Mouse (Mus musculus) midbrain, embryonic 15.5 days (tissue): ENCODE results near the gene Sh3bgrl. TPM values are rescaled to one million over a fixed set of nuclear protein-coding genes. Genes with fewer than 3 reads are reported as not detected.

Experiments used
- ATAC-seq: fragments of 200-750 bp; cut with Nextera tagmentation; replicated peaks from 2 replicates; pipeline ENCODE4 v1.8.0; 2017; ENCODE audit warnings: moderate TSS enrichment
- H3K27ac ChIP-seq: fragments of 300-500 bp; sonication (generic); 2 replicates; pipeline ENCODE4 v1.5.1; 2015; ENCODE audit warnings: mild to moderate bottlenecking, inconsistent platforms
- H3K27me3 ChIP-seq: fragments of 300-500 bp; sonication (generic); replicated peaks from 2 replicates; pipeline ENCODE4 v1.6.1; 2015; ENCODE audit warnings: inconsistent platforms
- H3K36me3 ChIP-seq: fragments of 300-500 bp; sonication (generic); replicated peaks from 2 replicates; pipeline ENCODE4 v1.6.1; 2015; ENCODE audit warnings: inconsistent platforms
- H3K4me1 ChIP-seq: fragments of 300-500 bp; sonication (generic); 2 replicates; pipeline ENCODE4 v1.6.1; 2015; ENCODE audit warnings: inconsistent platforms
- H3K4me2 ChIP-seq: fragments of 300-500 bp; sonication (generic); 2 replicates; pipeline ENCODE4 v1.6.1; 2015; ENCODE audit warnings: inconsistent platforms, mild to moderate bottlenecking, moderate library complexity
- H3K4me3 ChIP-seq: fragments of 300-500 bp; sonication (generic); 2 replicates; pipeline ENCODE4 v1.5.1; 2015; ENCODE audit warnings: mild to moderate bottlenecking, inconsistent platforms
- H3K9ac ChIP-seq: fragments of 300-500 bp; sonication (generic); 2 replicates; pipeline ENCODE4 v1.6.1; 2015; ENCODE audit warnings: mild to moderate bottlenecking, inconsistent platforms
- H3K9me3 ChIP-seq: fragments of 300-500 bp; sonication (generic); 2 replicates; pipeline ENCODE4 v1.6.1; 2016; ENCODE audit warnings: inconsistent platforms
- WGBS: fragments of 180-500 bp; shearing (Covaris S2); methylation state at CpG from one replicate; pipeline ENCODE4 v1.1.7; 2015; ENCODE audit warnings: mixed read lengths; 5-methylcytosine and 5-hydroxymethylcytosine counted together
- polyA plus RNA-seq: library from polyadenylated mRNA; unstranded; fragments of >200 nt; fragmentation: Nextera tagmentation; extraction: Ambion mirVana; gene quantifications from 2 replicates; pipeline ENCODE4 v1.2.1, GENCODE M21; 2015

Gene Sh3bgrl
- polyA plus RNA-seq, 1 experiment from 2014 or later: 195 TPM

DNA sequence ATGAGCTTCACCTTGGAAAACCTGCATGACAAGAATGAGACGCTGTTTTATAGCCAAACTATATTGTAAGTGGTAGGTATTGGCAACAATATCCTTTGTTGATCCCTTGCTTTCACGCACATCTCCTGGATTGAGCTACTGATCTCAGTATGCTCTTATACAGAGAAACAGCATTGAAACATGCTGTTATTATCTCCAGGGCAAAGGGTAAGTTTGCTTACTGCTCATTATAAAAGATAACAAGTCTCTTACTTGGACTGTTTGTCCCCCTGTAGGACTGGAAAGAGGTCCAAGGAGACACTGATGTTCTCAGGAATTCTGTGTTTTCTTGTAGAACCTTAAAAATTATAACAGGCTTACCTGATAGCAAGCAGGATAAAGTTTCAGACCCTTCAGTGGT, 41.7 kb downstream of the Sh3bgrl start:
- Histone ChIP-seq H3K4me1 (no peaks in the 10 kb centered on the region), H3K4me3 (no peak overlapping the region), H3K4me2 (no peak overlapping the region), H3K27me3 (no peaks in the 10 kb centered on the region), H3K36me3 (no peaks in the 10 kb centered on the region), H3K9me3 (no peaks in the 10 kb centered on the region), H3K27ac (no peak overlapping the region), H3K9ac (no peak overlapping the region)
- no peak for ATAC-seq
- 82% methylated on average over 2 of the region's 2 CpGs for WGBS

DNA sequence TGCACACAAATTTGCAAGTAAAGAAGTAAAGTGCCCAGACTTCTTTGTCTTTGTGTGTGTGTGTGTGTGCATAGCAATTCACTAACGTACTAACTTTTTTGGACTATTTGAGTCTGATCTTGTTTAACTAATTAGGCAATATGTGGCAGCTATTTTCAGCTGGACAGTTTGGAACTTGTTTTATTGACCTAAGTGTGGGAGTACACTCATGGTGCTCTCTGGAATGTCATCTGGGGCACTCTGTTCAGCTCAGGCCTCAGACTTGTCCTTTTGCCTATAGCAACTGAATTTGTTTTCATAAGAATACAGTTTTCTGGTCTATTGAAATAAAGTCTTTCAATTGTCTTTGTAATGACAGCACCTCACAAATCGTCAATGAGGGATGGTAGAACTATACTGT, 42.1 kb downstream of the Sh3bgrl start:
- Histone ChIP-seq H3K9ac (no peak overlapping the region), H3K27me3 (no peaks in the 10 kb centered on the region), H3K4me2 (no peak overlapping the region), H3K4me3 (no peak overlapping the region), H3K36me3 (no peaks in the 10 kb centered on the region), H3K9me3 (no peaks in the 10 kb centered on the region), H3K4me1 (no peaks in the 10 kb centered on the region), H3K27ac (no peak overlapping the region)
- no peak for ATAC-seq
- WGBS: 74% methylated on average over 2 of the region's 2 CpGs

- Histone ChIP-seq H3K27ac (no peak overlapping the region), H3K36me3 (no peaks in the 10 kb centered on the region), H3K4me3 (no peak overlapping the region), H3K9ac (no peak overlapping the region), H3K9me3 (no peaks in the 10 kb centered on the region), H3K4me1 (no peaks in the 10 kb centered on the region), H3K4me2 (no peak overlapping the region), H3K27me3 (no peaks in the 10 kb centered on the region)
- WGBS: 81% methylated on average over 1 of the region's 1 CpGs
- ATAC-seq: no peak
Observed at GRCm38 (mm10) chrX:109141337-109141870, 46.2 kb downstream of the Sh3bgrl start.

DNA sequence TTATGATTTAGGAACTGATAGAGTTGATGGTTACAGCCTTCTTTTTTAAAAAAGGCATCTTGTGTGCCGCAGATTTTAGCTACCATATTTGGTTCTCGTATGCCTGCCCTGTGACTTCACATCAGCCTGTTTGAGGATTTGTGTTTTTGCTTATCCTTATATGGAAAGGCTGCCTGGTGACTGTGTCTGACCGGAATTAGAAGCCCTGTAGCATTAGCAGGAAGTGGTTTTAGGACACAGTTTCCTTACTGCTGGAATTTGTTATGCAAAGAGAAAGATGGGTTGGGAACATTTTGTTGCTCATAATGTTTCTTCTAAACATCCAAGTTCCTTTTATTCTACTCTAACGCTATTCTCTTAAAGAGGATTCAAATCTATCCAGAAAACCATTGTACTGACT, 47.1 kb downstream of the Sh3bgrl start:
- ATAC-seq: no peak
- WGBS: 75% methylated on average over 4 of the region's 4 CpGs
- Histone ChIP-seq H3K27me3 (no peaks in the 10 kb centered on the region), H3K27ac (no peak overlapping the region), H3K9me3 (no peaks in the 10 kb centered on the region), H3K9ac (no peak overlapping the region), H3K4me3 (no peak overlapping the region), H3K36me3 (no peaks in the 10 kb centered on the region), H3K4me2 (no peak overlapping the region), H3K4me1 (no peaks in the 10 kb centered on the region)

DNA sequence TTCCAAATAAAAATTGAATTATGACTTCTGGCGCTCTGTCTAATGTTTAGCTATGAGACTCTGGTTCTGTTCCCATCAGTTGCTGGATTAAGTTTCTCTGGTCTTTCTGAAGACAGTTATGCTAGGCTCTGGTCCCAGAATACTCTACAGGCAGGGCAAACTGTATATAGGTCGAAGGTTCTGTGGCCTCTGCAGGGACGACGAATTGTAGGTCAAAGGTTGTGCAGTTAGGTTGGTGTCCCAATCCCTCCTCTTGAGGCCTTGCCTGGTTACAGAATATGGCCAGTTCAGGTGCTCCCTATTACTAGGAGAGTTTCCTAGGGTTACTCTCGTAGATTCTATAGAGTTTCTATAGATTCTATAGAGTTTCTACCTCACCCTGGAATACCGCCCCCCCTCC, 50.6 kb downstream of the Sh3bgrl start:
- no peak overlapping the region for H3K4me2 ChIP-seq
- H3K27ac ChIP-seq: no peak overlapping the region
- no peaks in the 10 kb centered on the region for H3K27me3 ChIP-seq
- no peak overlapping the region for H3K4me3 ChIP-seq
- H3K9me3 ChIP-seq: no peaks in the 10 kb centered on the region
- ATAC-seq: no peak
- H3K36me3 ChIP-seq: no peaks in the 10 kb centered on the region
- no peaks in the 10 kb centered on the region for H3K4me1 ChIP-seq
- 95% methylated on average over 6 of the region's 6 CpGs for WGBS
- H3K9ac ChIP-seq: no peak overlapping the region

DNA sequence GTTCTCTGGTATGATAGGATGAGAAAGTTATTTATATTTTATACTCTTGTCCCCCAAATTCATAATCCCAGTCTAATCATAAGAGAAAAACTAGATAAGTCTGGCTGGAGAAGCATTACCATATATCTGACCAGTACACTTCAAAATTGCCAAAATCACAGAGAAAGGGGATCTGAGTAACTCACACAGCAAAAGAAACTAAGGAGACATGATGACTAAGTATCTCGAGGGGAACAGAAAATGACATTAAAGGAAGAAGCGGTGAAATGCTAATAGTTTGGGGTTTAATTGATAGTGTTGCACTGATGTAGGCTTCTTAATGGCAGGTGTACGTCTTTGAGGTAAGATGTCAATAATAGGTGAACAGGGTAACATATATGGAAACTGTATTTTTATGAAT, 51.9 kb downstream of the Sh3bgrl start:
- Histone ChIP-seq H3K4me3 (no peak overlapping the region), H3K9ac (no peak overlapping the region), H3K4me1 (no peaks in the 10 kb centered on the region), H3K9me3 (no peaks in the 10 kb centered on the region), H3K27ac (no peak overlapping the region), H3K36me3 (no peaks in the 10 kb centered on the region), H3K27me3 (no peaks in the 10 kb centered on the region), H3K4me2 (no peak overlapping the region)
- no peak for ATAC-seq
- 91% methylated on average over 3 of the region's 3 CpGs for WGBS

DNA sequence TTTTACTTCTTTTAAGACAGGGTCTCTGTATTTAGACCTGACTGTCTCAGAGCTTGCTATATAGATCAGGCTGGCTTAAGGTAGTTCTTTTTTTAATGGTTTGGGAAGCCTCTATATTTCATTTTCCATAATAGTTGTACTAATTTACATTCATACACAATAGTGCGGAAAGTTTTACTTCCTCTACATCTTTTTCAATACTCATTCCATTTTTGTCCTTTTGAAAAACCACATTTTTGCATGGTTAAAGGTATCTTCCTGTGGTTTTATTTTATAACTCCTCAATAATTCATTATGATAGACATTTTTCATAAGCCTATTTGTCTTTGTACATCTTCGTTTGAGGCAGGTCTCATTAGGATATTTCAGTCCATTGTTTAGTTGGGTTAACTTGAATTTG, 56.1 kb downstream of the Sh3bgrl start:
- 95% methylated on average over 2 of the region's 2 CpGs for WGBS
- Histone ChIP-seq H3K27ac (no peak overlapping the region), H3K36me3 (no peaks in the 10 kb centered on the region), H3K9me3 (no peaks in the 10 kb centered on the region), H3K4me3 (no peak overlapping the region), H3K4me2 (no peak overlapping the region), H3K27me3 (no peaks in the 10 kb centered on the region), H3K9ac (no peak overlapping the region), H3K4me1 (no peaks in the 10 kb centered on the region)
- no peak for ATAC-seq

DNA sequence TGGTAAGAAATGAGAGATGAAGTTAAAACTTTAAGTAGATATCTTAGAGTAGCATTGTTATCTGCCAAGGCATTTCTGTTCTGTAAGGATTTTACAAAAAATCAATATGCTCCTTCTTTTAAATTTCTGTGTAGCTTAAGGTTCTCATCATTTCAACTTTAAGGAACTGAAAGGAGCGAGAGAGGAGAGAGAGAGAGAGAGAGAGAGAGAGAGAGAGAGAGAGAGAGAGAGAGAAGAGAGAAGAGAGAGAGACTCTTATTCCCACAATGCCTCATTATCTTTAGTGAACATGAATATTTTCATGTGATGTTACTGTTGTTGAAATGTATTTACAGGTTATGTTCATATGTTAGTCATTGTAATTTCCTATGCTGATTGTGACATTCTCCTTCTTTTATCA, 65.2 kb downstream of the Sh3bgrl start:
- no peak overlapping the region for H3K27ac ChIP-seq
- H3K27me3 ChIP-seq: no peaks in the 10 kb centered on the region
- no peaks in the 10 kb centered on the region for H3K36me3 ChIP-seq
- no peak overlapping the region for H3K4me3 ChIP-seq
- no peak overlapping the region for H3K4me2 ChIP-seq
- H3K9ac ChIP-seq: no peak overlapping the region
- ATAC-seq: no peak
- no peaks in the 10 kb centered on the region for H3K9me3 ChIP-seq
- H3K4me1 ChIP-seq: no peaks in the 10 kb centered on the region
- WGBS: 56% methylated on average over 1 of the region's 1 CpGs

DNA sequence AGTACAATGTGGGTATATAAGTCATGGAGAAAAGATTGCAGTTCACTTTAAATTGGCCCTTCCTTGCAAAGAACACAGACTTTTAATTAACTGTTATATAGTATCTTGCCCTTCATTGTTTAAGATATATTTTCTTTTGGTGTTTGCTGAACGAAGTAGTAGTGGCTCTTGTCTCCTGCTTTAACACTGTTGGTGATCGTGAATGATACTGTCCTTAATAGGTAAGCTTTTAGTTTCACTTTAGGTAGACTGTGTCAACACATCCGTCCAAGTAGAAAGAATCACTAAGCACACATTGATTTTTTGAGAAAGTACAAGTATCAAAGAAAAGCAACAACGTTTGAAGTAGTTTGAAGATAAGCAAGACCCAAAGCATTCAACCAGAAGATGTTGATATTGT, 65.7 kb downstream of the Sh3bgrl start:
- Histone ChIP-seq H3K4me1 (no peaks in the 10 kb centered on the region), H3K27ac (no peak overlapping the region), H3K27me3 (no peaks in the 10 kb centered on the region), H3K9ac (no peak overlapping the region), H3K36me3 (no peaks in the 10 kb centered on the region), H3K4me3 (no peak overlapping the region), H3K9me3 (no peaks in the 10 kb centered on the region), H3K4me2 (no peak overlapping the region)
- no peak for ATAC-seq
- WGBS: 77% methylated on average over 4 of the region's 4 CpGs

GRCm38 (mm10) chrX:109175038-109175437, 79.9 kb downstream of the Sh3bgrl start:
- Histone ChIP-seq H3K27me3 (no peaks in the 10 kb centered on the region), H3K9me3 (no peaks in the 10 kb centered on the region), H3K4me3 (no peak overlapping the region), H3K36me3 (no peaks in the 10 kb centered on the region), H3K27ac (no peak overlapping the region), H3K9ac (no peak overlapping the region), H3K4me2 (no peak overlapping the region), H3K4me1 (no peaks in the 10 kb centered on the region)
- ATAC-seq: no peak
- WGBS: 72% methylated on average over 2 of the region's 2 CpGs

DNA sequence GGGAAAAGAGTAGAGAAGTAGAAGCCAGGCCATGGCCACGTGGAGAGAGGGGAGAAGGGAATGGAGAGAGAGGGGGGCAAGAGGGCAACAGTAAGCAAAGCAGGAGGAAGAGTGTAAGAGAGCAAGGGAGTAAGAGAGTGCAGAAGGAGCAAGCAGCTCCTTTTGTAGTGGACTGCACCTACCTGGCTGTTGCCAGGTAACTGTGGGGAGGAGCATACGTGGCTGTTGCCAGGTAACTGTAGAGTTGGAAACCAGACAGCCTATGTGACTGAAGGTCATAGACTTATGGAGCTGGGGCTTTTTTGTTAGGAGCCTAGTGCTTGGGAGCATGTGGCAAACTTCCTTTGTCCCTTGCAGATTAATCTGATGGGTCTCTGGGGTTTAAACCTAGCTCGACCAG, 80.3 kb downstream of the Sh3bgrl start:
- Histone ChIP-seq H3K4me2 (no peak overlapping the region), H3K27me3 (no peaks in the 10 kb centered on the region), H3K4me3 (no peak overlapping the region), H3K9me3 (no peaks in the 10 kb centered on the region), H3K9ac (no peak overlapping the region), H3K27ac (no peak overlapping the region), H3K36me3 (no peaks in the 10 kb centered on the region), H3K4me1 (no peaks in the 10 kb centered on the region)
- ATAC-seq: peak; percentile 75
- WGBS: 33% methylated on average over 3 of the region's 3 CpGs

GRCm38 (mm10) chrX:109184706-109185478, 89.7 kb downstream of the Sh3bgrl start:
- no peak for ATAC-seq
- no peak overlapping the region for H3K9ac ChIP-seq
- no peaks in the 10 kb centered on the region for H3K4me1 ChIP-seq
- H3K4me3 ChIP-seq: no peak overlapping the region
- H3K4me2 ChIP-seq: no peak overlapping the region
- no peaks in the 10 kb centered on the region for H3K36me3 ChIP-seq
- no peaks in the 10 kb centered on the region for H3K27me3 ChIP-seq
- WGBS: 79% methylated on average over 4 of the region's 4 CpGs
- no peaks in the 10 kb centered on the region for H3K9me3 ChIP-seq
- no peak overlapping the region for H3K27ac ChIP-seq

- Histone ChIP-seq H3K4me3 (no peak overlapping the region), H3K4me1 (no peaks in the 10 kb centered on the region)
- ATAC-seq: no peak
Observed at GRCm38 (mm10) chrX:109189607-109190006, 94.4 kb downstream of the Sh3bgrl start.

More at GRCm38 (mm10) chrX:109189607-109190006, 94.4 kb downstream of the Sh3bgrl start:
- Histone ChIP-seq H3K9ac (no peak overlapping the region), H3K9me3 (no peaks in the 10 kb centered on the region), H3K27ac (no peak overlapping the region), H3K36me3 (no peaks in the 10 kb centered on the region), H3K27me3 (no peaks in the 10 kb centered on the region), H3K4me2 (no peak overlapping the region)
- WGBS: 92% methylated on average over 4 of the region's 4 CpGs
